Mouse (Mus musculus): Measurements from ENCODE around the gene Bmp4. TPM values are rescaled to one million over a fixed set of nuclear protein-coding genes. Genes with fewer than 3 reads are reported as not detected.

Bmp4 gene
- total RNA-seq, 2 experiments from 2014 or later, result 4.2 TPM; not detected in 1

- no peak for ATAC-seq (replicated peaks; ENCODE audit: low FRiP score, poor library complexity, severe bottlenecking)
These were observed 3.2 kb downstream of the Bmp4 start for GRCm38 (mm10) chr14:46387357-46387671.

GRCm38 (mm10) chr14:46386478-46387356 is 3.8 kb downstream of the Bmp4 start:
- ATAC-seq (replicated peaks; ENCODE audit: low FRiP score, poor library complexity, severe bottlenecking), result no peak

- ATAC-seq (replicated peaks; ENCODE audit: low FRiP score, poor library complexity, severe bottlenecking), result no peak
These were observed 4.6 kb downstream of the Bmp4 start for GRCm38 (mm10) chr14:46385701-46386477.

GRCm38 (mm10) chr14:46384946-46385691 is 5.3 kb downstream of the Bmp4 start:
- no peak for ATAC-seq (replicated peaks; ENCODE audit: low FRiP score, poor library complexity, severe bottlenecking)

- no peak for ATAC-seq (replicated peaks; ENCODE audit: low FRiP score, poor library complexity, severe bottlenecking)
These were observed 9.0 kb downstream of the Bmp4 start for GRCm38 (mm10) chr14:46381457-46381856.

GRCm38 (mm10) chr14:46380286-46380721 is 10.2 kb downstream of the Bmp4 start:
- no peak for ATAC-seq (replicated peaks; ENCODE audit: low FRiP score, poor library complexity, severe bottlenecking)

GRCm38 (mm10) chr14:46379285-46379684 is 11.2 kb downstream of the Bmp4 start, which contains the start of gene Gm15217:
TSS of gene Gm15217 (plus strand) at chr14:46379414.
- no peak for ATAC-seq (replicated peaks; ENCODE audit: low FRiP score, poor library complexity, severe bottlenecking)

GRCm38 (mm10) chr14:46375796-46376195 is 14.7 kb downstream of the Bmp4 start:
- ATAC-seq (replicated peaks; ENCODE audit: low FRiP score, poor library complexity, severe bottlenecking), result no peak

GRCm38 (mm10) chr14:46372452-46372851 is 18.0 kb downstream of the Bmp4 start:
- ATAC-seq (replicated peaks; ENCODE audit: low FRiP score, poor library complexity, severe bottlenecking), result no peak

GRCm38 (mm10) chr14:46363209-46363608 is 27.3 kb downstream of the Bmp4 start:
- no peak for ATAC-seq (replicated peaks; ENCODE audit: low FRiP score, poor library complexity, severe bottlenecking)

- ATAC-seq (replicated peaks; ENCODE audit: low FRiP score, poor library complexity, severe bottlenecking), result no peak
These were observed 32.8 kb downstream of the Bmp4 start for GRCm38 (mm10) chr14:46357696-46358095.

- no peak for ATAC-seq (replicated peaks; ENCODE audit: low FRiP score, poor library complexity, severe bottlenecking)
These were observed 33.2 kb downstream of the Bmp4 start for GRCm38 (mm10) chr14:46357286-46357685.

- no peak for ATAC-seq (replicated peaks; ENCODE audit: low FRiP score, poor library complexity, severe bottlenecking)
These were observed 45.7 kb downstream of the Bmp4 start for GRCm38 (mm10) chr14:46344750-46345149.

- no peak for ATAC-seq (replicated peaks; ENCODE audit: low FRiP score, poor library complexity, severe bottlenecking)
These were observed 51.7 kb downstream of the Bmp4 start for GRCm38 (mm10) chr14:46338801-46339200.

Other genes with a start within 250 kb of the Bmp4 start
- gene Gm15217, start 11.3 kb downstream of the Bmp4 start, total RNA-seq (2015; ENCODE audit: low replicate concordance), result not detected in 2 replicates
- gene Gm15217, start 11.3 kb downstream of the Bmp4 start, total RNA-seq (2017; ENCODE audit: low replicate concordance), result not detected in 2 replicates